Comparison of ENCODE assay signal across 23 mouse cellular contexts in genomic region chr3:132646814-132647213, GRCm38 (mm10). TPM values are rescaled to one million over a fixed set of nuclear protein-coding genes. Genes with fewer than 3 reads are reported as not detected.
DNase-seq lines count a peak whose midpoint lies in the region; TF ChIP-seq lines count a peak whose summit lies in the region.
"Had no signal": no experiment of that assay in that cellular context is flagged by ENCODE, and none has a peak within 500 bp of the region (broad histone marks: within the 10 kb centered on the region; RNA-seq: fewer than 3 reads in every experiment).

No protein-coding gene starts in this region.

- intact Hi-C loops in gastrocnemius, postnatal 14 days (cut with DNase I; ENCODE audit: low total_unique reads), result no loop called here

- TF ChIP-seq CTCF in MEL (IDR thresholded peaks at IDR 0.05 in 2 of 3, conservative IDR thresholded peaks at IDR 0.05 in 1 of 3; ENCODE audit: control insufficient read depth in 1 of 3, insufficient read depth in 1 of 3, low read depth in 2 of 3, low read length in 3 of 3, poor library complexity in 1 of 3, severe bottlenecking in 1 of 3), result no peak

- peaks cover 9 to 23% of the 10 kb centered on the region in 2 experiments for H3K4me1 ChIP-seq in MEL (ENCODE audit: control insufficient read depth in 1 of 2, insufficient read depth in 2 of 2, low read length in 2 of 2)

- no peaks in the 10 kb centered on the region for H3K9me3 ChIP-seq in MEL (replicated peaks; ENCODE audit: insufficient read depth, low read length)
- H3K9me3 ChIP-seq: G1E had no signal

- no peak overlapping the region for H3K4me3 ChIP-seq in MEL (ENCODE audit: control insufficient read depth in 1 of 2, insufficient read depth in 1 of 2, low read depth in 2 of 2, low read length in 2 of 2)

- no peaks in the 10 kb centered on the region for H3K27me3 ChIP-seq in MEL (ENCODE audit: control insufficient read depth in 1 of 2, insufficient read depth in 2 of 2, low read length in 2 of 2)
- H3K27me3 ChIP-seq: CH12.LX, Patski had no signal

- peak; percentile 4 for DNase-seq in heart, adult 11 months
- no peak for DNase-seq in heart, adult 18-20 months
- no peak for DNase-seq in MEL (ENCODE audit: low read depth, low spot score)
- no peak for DNase-seq in gastrocnemius, postnatal 14 days
- DNase-seq: adrenal gland, adult 2 months; adrenal gland, adult 8-10 months; adrenal gland, postnatal 10 days; adrenal gland, postnatal 14 days; adrenal gland, postnatal 25 days; adrenal gland, postnatal 36 days; B cell, adult 2 months; cerebellum, adult 11 months; cerebellum, adult 11-12 months; cerebellum, adult 18-20 months; cerebellum, adult 2 months had no signal

- H3K27ac ChIP-seq in MEL (ENCODE audit: control insufficient read depth, low read depth, low read length), result no peak overlapping the region

- no peak for TF ChIP-seq RAD21 in MEL (IDR thresholded peaks at IDR 0.05; ENCODE audit: low read depth, low read length)

- H3K36me3 ChIP-seq in MEL (ENCODE audit: control insufficient read depth in 1 of 2, insufficient read depth in 2 of 2, low read length in 2 of 2), result peaks cover 0 to 25% of the 10 kb centered on the region in 2 experiments; a peak in 2 of 4 replicates
- H3K36me3 ChIP-seq: G1E had no signal

- TF ChIP-seq POLR2A in MEL (IDR thresholded peaks at IDR 0.05; ENCODE audit: control insufficient read depth in 1 of 2, insufficient read depth in 1 of 2, low read depth in 1 of 2, low read length in 2 of 2, poor library complexity in 1 of 2), result no peak

- H3K9ac ChIP-seq in MEL (ENCODE audit: control insufficient read depth, low read depth, low read length, poor library complexity, severe bottlenecking), result no peak overlapping the region

- H3K79me2 ChIP-seq in MEL (ENCODE audit: control insufficient read depth, insufficient read depth, low read length, poor library complexity), result no peaks in the 10 kb centered on the region

- peak; percentile 32 to 51; a peak in 2 of 4 replicates for TF ChIP-seq EP300 in MEL (IDR thresholded peaks at IDR 0.05; ENCODE audit: low read depth in 1 of 2, low read length in 2 of 2)

TF ChIP-seq in MEL, 35 proteins besides CTCF, POLR2A, EP300 and RAD21:
- TF ChIP-seq GABPA (IDR thresholded peaks at IDR 0.05; ENCODE audit: low read depth, low read length) (no peak), GATA1 (IDR thresholded peaks at IDR 0.05; ENCODE audit: low read depth, low read length) (peak; percentile 59), RCOR1 (IDR thresholded peaks at IDR 0.05; ENCODE audit: low read depth, low read length) (peak; percentile 40; the same call in 1 of the 2 replicates)

RNA-seq across cellular contexts. Expression of gene Gimd1, which starts 17.2 kb away (rescaled TPM):
- total RNA-seq in heart, adult 18-20 months (2021), result not detected
- total RNA-seq in MEL (2012; rRNA removed), result not detected in 2 replicates
- polyA plus RNA-seq in MEL (2012; ENCODE audit: insufficient read depth in 1 of 2, insufficient read length in 2 of 2, low read depth in 1 of 2, low replicate concordance in 2 of 2, missing spikeins in 1 of 2), result not detected
- total RNA-seq in gastrocnemius, postnatal 14 days (2021), result not detected
- total RNA-seq: adrenal gland, adult 18-20 months; adrenal gland, adult 2 months; adrenal gland, adult 8-10 months; adrenal gland, postnatal 25 days; adrenal gland, postnatal 36 days; CH12.LX; ES-E14 had no signal
- polyA plus RNA-seq: activated CD4-positive, CD25-positive, alpha-beta regulatory T cell, adult 4 months; adrenal gland, adult 2 months; brain, embryonic 14.5 days; C2C12; cerebellum, adult 2 months; G1E; Patski had no signal

RNA-seq across cellular contexts. Expression of gene Tbck, which starts 37.1 kb away (rescaled TPM):
- total RNA-seq in heart, adult 18-20 months (2021), result 10 to 100 TPM; 12.8 to 14.4 TPM
- total RNA-seq in MEL (2012; rRNA removed), result 6.5 and 7.5 TPM in 2 replicates
- polyA plus RNA-seq in MEL (2012; ENCODE audit: insufficient read depth in 1 of 2, insufficient read length in 2 of 2, low read depth in 1 of 2, low replicate concordance in 2 of 2, missing spikeins in 1 of 2), result 1 to 10 TPM in 1 of 2 experiments, not detected in 1; 4.6 TPM
- 10 to 100 TPM in 1 of 2 experiments, 1 to 10 TPM in 1; 9.3 to 10.2 TPM for total RNA-seq in gastrocnemius, postnatal 14 days (2021)

RNA-seq across cellular contexts. Expression of gene Aimp1, which starts 37.4 kb away (rescaled TPM):
- total RNA-seq in heart, adult 18-20 months (2021), result 10 to 100 TPM; 52.3 to 61.4 TPM
- 206 and 207 TPM in 2 replicates for total RNA-seq in MEL (2012; rRNA removed)
- polyA plus RNA-seq in MEL (2012; ENCODE audit: insufficient read depth in 1 of 2, insufficient read length in 2 of 2, low read depth in 1 of 2, low replicate concordance in 2 of 2, missing spikeins in 1 of 2), result 100 to 1,000 TPM in 1 of 2 experiments, not detected in 1; 158 TPM
- 10 to 100 TPM; 62.8 to 66.4 TPM for total RNA-seq in gastrocnemius, postnatal 14 days (2021)
